8 mouse cellular contexts compared by ENCODE assay signal in the genomic region with DNA sequence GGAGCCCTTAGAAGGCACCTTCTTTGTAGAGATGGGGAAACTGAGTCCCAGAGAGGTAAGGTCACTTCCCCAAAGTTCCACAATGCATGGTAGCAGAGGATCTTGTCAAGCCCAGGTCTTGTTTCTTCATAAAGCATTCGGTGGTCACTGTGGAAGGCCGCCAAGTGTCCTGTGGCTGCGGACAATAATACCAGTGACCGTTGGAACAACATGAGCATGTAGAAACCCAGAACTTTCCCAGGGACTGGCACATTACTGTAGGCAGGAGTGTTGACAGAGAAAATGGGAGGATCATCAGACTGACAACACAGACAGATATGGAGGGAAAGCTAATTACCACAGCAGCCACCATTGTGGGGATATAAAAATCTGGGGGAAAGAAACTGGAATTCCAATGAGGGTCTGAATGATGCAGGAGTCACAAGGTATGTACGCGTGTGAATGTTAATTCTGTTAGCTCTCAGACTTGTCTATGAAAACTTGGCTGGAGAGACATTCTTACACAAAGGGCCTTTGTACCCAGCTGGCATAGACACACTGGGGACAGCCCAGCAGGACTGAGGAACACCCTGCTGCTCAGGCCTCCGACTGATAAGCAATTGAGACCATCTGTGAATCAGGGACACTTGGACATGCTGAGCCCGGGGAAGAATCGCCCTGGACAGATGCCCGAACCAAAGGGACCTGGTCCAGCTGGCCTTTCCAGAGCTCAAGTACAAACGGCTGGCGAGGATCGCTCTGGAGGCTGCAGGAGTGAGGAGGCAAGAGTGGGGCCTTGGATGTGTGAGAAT. TPM values are rescaled to one million over a fixed set of nuclear protein-coding genes. Genes with fewer than 3 reads are reported as not detected.
DNase-seq lines count a peak whose midpoint lies in the region; ATAC-seq and TF ChIP-seq lines count a peak whose summit lies in the region.

No protein-coding gene starts in this region.

- DNase-seq in liver, adult 2 months (ENCODE audit: extremely low read depth, low read depth, low spot score) = peak; percentile 18
- no peak for DNase-seq in liver, postnatal 0 days
- no peak for DNase-seq in forebrain, embryonic 10.5 days (ENCODE audit: extremely low spot score, low spot score)
- peak; percentile 83 to 95 for DNase-seq in layer of hippocampus, postnatal 14 days (ENCODE audit: low spot score in 2 of 2)
- DNase-seq in midbrain, embryonic 14.5 days = peak; percentile 78
- DNase-seq in thymus, postnatal 4 days = no peak

- H3K9ac ChIP-seq in liver, adult 2 months (ENCODE audit: low read depth, low read length) = no peak overlapping the region
- H3K9ac ChIP-seq in liver, postnatal 0 days (replicated peaks) = no peak overlapping the region
- H3K9ac ChIP-seq in heart, embryonic 12.5 days = no peak overlapping the region
- H3K9ac ChIP-seq in midbrain, embryonic 14.5 days (replicated peaks; ENCODE audit: low read length) = no peak overlapping the region
- no peak overlapping the region for H3K9ac ChIP-seq in stomach, embryonic 16.5 days (ENCODE audit: low read length)

- no peak for TF ChIP-seq CTCF in liver, adult 2 months (IDR thresholded peaks at IDR 0.05; ENCODE audit: low read depth, low read length)
- no peak for TF ChIP-seq CTCF in liver, postnatal 0 days (IDR thresholded peaks at IDR 0.05; ENCODE audit: low read depth)

- H3K36me3 ChIP-seq in liver, adult 2 months (ENCODE audit: control insufficient read depth, insufficient read depth, low read length) = no peaks in the 10 kb centered on the region
- no peaks in the 10 kb centered on the region for H3K36me3 ChIP-seq in liver, postnatal 0 days (replicated peaks; ENCODE audit: insufficient read depth, low read length)
- no peaks in the 10 kb centered on the region for H3K36me3 ChIP-seq in forebrain, embryonic 10.5 days (replicated peaks)
- H3K36me3 ChIP-seq in heart, embryonic 12.5 days = no peaks in the 10 kb centered on the region
- no peaks in the 10 kb centered on the region for H3K36me3 ChIP-seq in midbrain, embryonic 14.5 days (ENCODE audit: control insufficient read depth, insufficient read depth, low read length)
- no peaks in the 10 kb centered on the region for H3K36me3 ChIP-seq in stomach, embryonic 16.5 days (ENCODE audit: control insufficient read depth, insufficient read depth, low read length)

- no peaks in the 10 kb centered on the region for H3K79me2 ChIP-seq in liver, adult 2 months (ENCODE audit: control insufficient read depth, insufficient read depth, low read length)

- no peaks in the 10 kb centered on the region; the same call in 1 of the 2 replicates for H3K27me3 ChIP-seq in liver, adult 2 months (ENCODE audit: control insufficient read depth, insufficient read depth, low read length)
- no peaks in the 10 kb centered on the region for H3K27me3 ChIP-seq in liver, postnatal 0 days (ENCODE audit: insufficient read depth, low read length)
- H3K27me3 ChIP-seq in forebrain, embryonic 10.5 days (ENCODE audit: poor library complexity, severe bottlenecking) = no peaks in the 10 kb centered on the region
- no peaks in the 10 kb centered on the region for H3K27me3 ChIP-seq in heart, embryonic 12.5 days (replicated peaks)
- no peaks in the 10 kb centered on the region for H3K27me3 ChIP-seq in midbrain, embryonic 14.5 days (ENCODE audit: control insufficient read depth, insufficient read depth, low read length)
- no peaks in the 10 kb centered on the region for H3K27me3 ChIP-seq in stomach, embryonic 16.5 days (ENCODE audit: control insufficient read depth, insufficient read depth, low read length)

- no peak for TF ChIP-seq EP300 in liver, postnatal 0 days (IDR thresholded peaks at IDR 0.05; ENCODE audit: low read depth)

- H3K4me1 ChIP-seq in liver, adult 2 months (ENCODE audit: control insufficient read depth, insufficient read depth, low read length) = no peaks in the 10 kb centered on the region
- H3K4me1 ChIP-seq in liver, postnatal 0 days (ENCODE audit: insufficient read depth) = no peaks in the 10 kb centered on the region
- peaks cover 14% of the 10 kb centered on the region for H3K4me1 ChIP-seq in forebrain, embryonic 10.5 days
- peaks cover 36% of the 10 kb centered on the region for H3K4me1 ChIP-seq in heart, embryonic 12.5 days (replicated peaks)
- peaks cover 9% of the 10 kb centered on the region; the same call in 1 of the 2 replicates for H3K4me1 ChIP-seq in midbrain, embryonic 14.5 days (ENCODE audit: control insufficient read depth, insufficient read depth, low read length)
- H3K4me1 ChIP-seq in stomach, embryonic 16.5 days (ENCODE audit: control insufficient read depth, insufficient read depth, low read length) = peaks cover 15% of the 10 kb centered on the region

- 81% methylated on average over 13 of the region's 13 CpGs for WGBS in liver, adult 2 months
- 77% methylated on average over 13 of the region's 13 CpGs for WGBS in liver, postnatal 0 days (ENCODE audit: insufficient replicate concordance)
- 64% methylated on average over 13 of the region's 13 CpGs for WGBS in forebrain, embryonic 10.5 days
- 48% methylated on average over 13 of the region's 13 CpGs for WGBS in heart, embryonic 12.5 days
- 31% methylated on average over 13 of the region's 13 CpGs for WGBS in midbrain, embryonic 14.5 days
- WGBS in stomach, embryonic 16.5 days = 65% methylated on average over 13 of the region's 13 CpGs

- H3K27ac ChIP-seq in liver, adult 2 months (replicated peaks; ENCODE audit: insufficient read depth, low read depth, low read length) = no peak overlapping the region
- no peak overlapping the region for H3K27ac ChIP-seq in liver, postnatal 0 days (ENCODE audit: low read depth)
- 0 out of 2 replicates have a peak overlapping the region, but pooled peaks have one; percentile 45 for H3K27ac ChIP-seq in forebrain, embryonic 10.5 days
- H3K27ac ChIP-seq in heart, embryonic 12.5 days (ENCODE audit: poor library complexity, severe bottlenecking) = peak overlapping the region; percentile 48
- H3K27ac ChIP-seq in midbrain, embryonic 14.5 days (replicated peaks; ENCODE audit: low read depth, low read length) = peak overlapping the region; percentile 62
- peak overlapping the region; percentile 60; the same call in 1 of the 2 replicates for H3K27ac ChIP-seq in stomach, embryonic 16.5 days (ENCODE audit: low read length)

- TF ChIP-seq POLR2A in liver, adult 2 months (IDR thresholded peaks at IDR 0.05; ENCODE audit: extremely low read depth, insufficient read depth, low read length) = no peak

- H3K4me3 ChIP-seq in liver, adult 2 months (ENCODE audit: insufficient read depth, low read depth, low read length) = no peak overlapping the region
- no peak overlapping the region for H3K4me3 ChIP-seq in liver, postnatal 0 days (ENCODE audit: low read depth, low read length)
- no peak overlapping the region for H3K4me3 ChIP-seq in forebrain, embryonic 10.5 days
- H3K4me3 ChIP-seq in heart, embryonic 12.5 days = no peak overlapping the region
- no peak overlapping the region for H3K4me3 ChIP-seq in midbrain, embryonic 14.5 days (replicated peaks; ENCODE audit: low read depth, low read length)
- no peak overlapping the region for H3K4me3 ChIP-seq in stomach, embryonic 16.5 days (replicated peaks; ENCODE audit: low read length)

- no peak overlapping the region for H3K4me2 ChIP-seq in liver, postnatal 0 days (ENCODE audit: low read depth, low read length)
- H3K4me2 ChIP-seq in heart, embryonic 12.5 days = no peak overlapping the region
- H3K4me2 ChIP-seq in midbrain, embryonic 14.5 days (ENCODE audit: low read length) = no peak overlapping the region
- no peak overlapping the region for H3K4me2 ChIP-seq in stomach, embryonic 16.5 days (ENCODE audit: low read depth, low read length)

- no peaks in the 10 kb centered on the region for H3K9me3 ChIP-seq in liver, postnatal 0 days (ENCODE audit: low read length)
- no peaks in the 10 kb centered on the region for H3K9me3 ChIP-seq in forebrain, embryonic 10.5 days
- no peaks in the 10 kb centered on the region for H3K9me3 ChIP-seq in heart, embryonic 12.5 days (replicated peaks)
- no peaks in the 10 kb centered on the region for H3K9me3 ChIP-seq in midbrain, embryonic 14.5 days (ENCODE audit: control insufficient read depth, low read length)
- no peaks in the 10 kb centered on the region for H3K9me3 ChIP-seq in stomach, embryonic 16.5 days (replicated peaks; ENCODE audit: control insufficient read depth, low read length)

- ATAC-seq in liver, postnatal 0 days = no peak
- peak; percentile 62; the same call in 1 of the 2 replicates for ATAC-seq in heart, embryonic 12.5 days (ENCODE audit: insufficient number of reproducible peaks, low FRiP score)
- ATAC-seq in midbrain, embryonic 14.5 days (ENCODE audit: low FRiP score, low TSS enrichment) = peak; percentile 92
- peak; percentile 61; the same call in 1 of the 2 replicates for ATAC-seq in stomach, embryonic 16.5 days (ENCODE audit: insufficient read depth, low FRiP score)

RNA-seq across cellular contexts. Expression of gene Calr4, which starts 9.3 kb away (rescaled TPM):
- total RNA-seq in liver, adult 2 months (2014; rRNA removed) = not detected in 2 replicates
- not detected in 2 replicates for polyA plus RNA-seq in liver, adult 2 months (2012; rRNA removed)
- not detected in 2 replicates for polyA plus RNA-seq in liver, postnatal 0 days (2015; fragmentation: Nextera tagmentation; extraction: Ambion mirVana)
- polyA plus RNA-seq in forebrain, embryonic 10.5 days (2016; fragmentation: Nextera tagmentation; extraction: Ambion mirVana) = 0.10 TPM in 1 of 2 replicates, not detected in the other
- polyA plus RNA-seq in heart, embryonic 12.5 days (2016; fragmentation: Nextera tagmentation; extraction: Ambion mirVana) = 0.60 and 0.61 TPM in 2 replicates
- 1 to 10 TPM; 1.3 to 1.6 TPM for total RNA-seq in layer of hippocampus, postnatal 14 days (2021)
- polyA plus RNA-seq in midbrain, embryonic 14.5 days (2014; fragmentation: Nextera tagmentation; extraction: Ambion mirVana) = 0.57 and 0.80 TPM in 2 replicates
- 0.37 TPM in 2 replicates for polyA plus RNA-seq in stomach, embryonic 16.5 days (2015; fragmentation: Nextera tagmentation; extraction: Ambion mirVana)

RNA-seq across cellular contexts. Expression of gene Osbpl9, which starts 22.9 kb away (rescaled TPM):
- total RNA-seq in liver, adult 2 months (2014; rRNA removed) = 116 and 128 TPM in 2 replicates
- polyA plus RNA-seq in liver, adult 2 months (2012; rRNA removed) = 116 and 125 TPM in 2 replicates
- polyA plus RNA-seq in liver, postnatal 0 days (2015; fragmentation: Nextera tagmentation; extraction: Ambion mirVana) = 28.2 and 29.3 TPM in 2 replicates
- 53.1 and 59.6 TPM in 2 replicates for polyA plus RNA-seq in forebrain, embryonic 10.5 days (2016; fragmentation: Nextera tagmentation; extraction: Ambion mirVana)
- polyA plus RNA-seq in heart, embryonic 12.5 days (2016; fragmentation: Nextera tagmentation; extraction: Ambion mirVana) = 48.3 and 53.0 TPM in 2 replicates
- 10 to 100 TPM; 56.2 to 59.7 TPM for total RNA-seq in layer of hippocampus, postnatal 14 days (2021)
- 61.9 and 81.1 TPM in 2 replicates for polyA plus RNA-seq in midbrain, embryonic 14.5 days (2014; fragmentation: Nextera tagmentation; extraction: Ambion mirVana)
- polyA plus RNA-seq in stomach, embryonic 16.5 days (2015; fragmentation: Nextera tagmentation; extraction: Ambion mirVana) = 63.0 and 65.8 TPM in 2 replicates

RNA-seq across cellular contexts. Expression of gene Eps15, which starts 55.1 kb away (rescaled TPM):
- total RNA-seq in liver, adult 2 months (2014; rRNA removed) = 29.6 and 33.5 TPM in 2 replicates
- 4.7 and 5.5 TPM in 2 replicates for polyA plus RNA-seq in liver, adult 2 months (2012; rRNA removed)
- 20.0 and 21.2 TPM in 2 replicates for polyA plus RNA-seq in liver, postnatal 0 days (2015; fragmentation: Nextera tagmentation; extraction: Ambion mirVana)
- polyA plus RNA-seq in forebrain, embryonic 10.5 days (2016; fragmentation: Nextera tagmentation; extraction: Ambion mirVana) = 32.8 and 33.2 TPM in 2 replicates
- 41.6 and 44.4 TPM in 2 replicates for polyA plus RNA-seq in heart, embryonic 12.5 days (2016; fragmentation: Nextera tagmentation; extraction: Ambion mirVana)
- total RNA-seq in layer of hippocampus, postnatal 14 days (2021) = 100 to 1,000 TPM; 209 to 210 TPM
- polyA plus RNA-seq in midbrain, embryonic 14.5 days (2014; fragmentation: Nextera tagmentation; extraction: Ambion mirVana) = 48.6 and 77.5 TPM in 2 replicates
- polyA plus RNA-seq in stomach, embryonic 16.5 days (2015; fragmentation: Nextera tagmentation; extraction: Ambion mirVana) = 40.3 and 41.8 TPM in 2 replicates

Comparison
In these comparisons a context has a peak if more than half of its experiments do, and no peak if none do; other contexts are left out.
1. DNase-seq: peak in liver, adult 2 months (single experiment), layer of hippocampus, postnatal 14 days (2 of 2) and midbrain, embryonic 14.5 days (single experiment); none in liver, postnatal 0 days (single experiment), forebrain, embryonic 10.5 days (single experiment) and thymus, postnatal 4 days (single experiment).
2. H3K27ac ChIP-seq: peak in forebrain, embryonic 10.5 days (single experiment), heart, embryonic 12.5 days (single experiment), midbrain, embryonic 14.5 days (single experiment) and stomach, embryonic 16.5 days (single experiment); none in liver, adult 2 months (single experiment) and liver, postnatal 0 days (single experiment).